Mouse (Mus musculus) embryonic fibroblast, embryonic 13.5 days (primary cell): ENCODE results near the gene Lrba. TPM values are rescaled to one million over a fixed set of nuclear protein-coding genes. Genes with fewer than 3 reads are reported as not detected.

Experiments used
- H3K27ac ChIP-seq: 2 replicates; pipeline ENCODE4 v1.5.1; 2012; ENCODE audit warnings: low read length, control low read depth, inconsistent platforms; ENCODE audit not compliant: insufficient read depth
- H3K4me1 ChIP-seq: 2 replicates; pipeline ENCODE4 v1.6.1; 2011; ENCODE audit warnings: low read length; ENCODE audit not compliant: control insufficient read depth, insufficient read depth
- H3K4me3 ChIP-seq: 2 replicates; pipeline ENCODE4 v1.5.1; 2011; ENCODE audit warnings: mild to moderate bottlenecking, control low read depth, low read length; ENCODE audit not compliant: insufficient read depth
- CTCF ChIP-seq: IDR thresholded peaks from 2 replicates; pipeline ENCODE4 v1.5.1; 2011; ENCODE audit warnings: mild to moderate bottlenecking, control low read depth, low read length, moderate library complexity, borderline replicate concordance; ENCODE audit not compliant: insufficient read depth
- POLR2A ChIP-seq: IDR thresholded peaks from 2 replicates; pipeline ENCODE4 v1.6.1; 2011; ENCODE audit warnings: low read depth, mild to moderate bottlenecking, control low read depth, low read length, moderate library complexity
- polyA plus RNA-seq: library from polyadenylated mRNA; stranded (reverse); fragments of >200 nt; gene quantifications from 2 replicates; pipeline ENCODE4 v1.2.4, GENCODE M21; 2011; ENCODE audit warnings: low read depth; ENCODE audit not compliant: missing spikeins, insufficient read length

The Lrba gene
- polyA plus RNA-seq, 1 experiment, result 17.8 TPM

- no peak for TF ChIP-seq CTCF
- TF ChIP-seq POLR2A, result no peak
- Histone ChIP-seq H3K27ac (no peak overlapping the region), H3K4me1 (no peaks in the 10 kb centered on the region), H3K4me3 (no peak overlapping the region)
Measured at GRCm38 (mm10) chr3:86328531-86328930, 104.1 kb downstream of the Lrba start.

DNA sequence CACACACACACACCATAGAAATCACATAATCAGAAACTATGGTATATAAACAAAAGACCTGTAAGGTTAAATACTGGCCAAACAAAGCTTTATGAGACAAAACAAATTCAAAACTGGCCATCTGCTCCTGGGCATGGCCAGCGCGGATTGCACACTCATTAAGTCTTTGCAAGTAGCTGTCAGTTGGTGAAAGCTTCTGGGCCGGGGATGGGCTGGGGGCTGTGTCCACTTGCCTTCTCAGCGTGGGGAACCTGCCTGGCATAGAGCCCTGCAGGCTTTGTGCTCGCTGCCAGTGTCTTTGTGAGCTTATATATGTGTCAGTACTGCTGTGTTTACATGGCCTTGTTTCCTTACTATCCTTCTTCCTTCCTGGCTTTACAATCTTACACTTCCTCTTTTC lies 118.8 kb downstream of the Lrba start:
- TF ChIP-seq CTCF, result no peak
- TF ChIP-seq POLR2A, result no peak
- Histone ChIP-seq H3K4me1 (no peaks in the 10 kb centered on the region), H3K27ac (no peak overlapping the region), H3K4me3 (no peak overlapping the region)

DNA sequence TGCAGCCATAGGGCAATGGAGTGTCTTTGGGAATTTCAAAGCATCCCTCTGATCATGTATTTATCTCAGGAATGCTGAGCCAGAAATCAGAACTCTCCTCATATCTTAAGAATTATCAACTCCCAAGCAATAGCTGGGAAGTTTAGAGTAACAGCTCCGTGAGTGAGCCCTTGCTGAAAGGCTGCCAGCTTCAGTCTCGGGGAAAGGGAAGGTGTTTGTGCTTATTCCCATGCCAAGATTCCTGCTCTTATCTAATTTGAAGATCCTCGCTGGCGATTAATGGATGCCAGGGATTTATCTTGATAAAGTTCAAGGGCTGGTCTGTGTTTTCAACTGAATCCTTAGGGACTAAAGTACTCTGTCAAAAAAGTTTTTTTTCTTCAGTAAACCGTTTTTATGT lies 138.0 kb downstream of the Lrba start:
- H3K4me1 ChIP-seq, result no peaks in the 10 kb centered on the region
- H3K4me3 ChIP-seq, result no peak overlapping the region
- no peak overlapping the region for H3K27ac ChIP-seq
- TF ChIP-seq POLR2A (no peak), CTCF (no peak)

- H3K4me1 ChIP-seq, result no peaks in the 10 kb centered on the region
- no peak overlapping the region for H3K27ac ChIP-seq
- TF ChIP-seq CTCF (no peak), POLR2A (no peak)
Measured at GRCm38 (mm10) chr3:86371466-86371865, 147.0 kb downstream of the Lrba start.

DNA sequence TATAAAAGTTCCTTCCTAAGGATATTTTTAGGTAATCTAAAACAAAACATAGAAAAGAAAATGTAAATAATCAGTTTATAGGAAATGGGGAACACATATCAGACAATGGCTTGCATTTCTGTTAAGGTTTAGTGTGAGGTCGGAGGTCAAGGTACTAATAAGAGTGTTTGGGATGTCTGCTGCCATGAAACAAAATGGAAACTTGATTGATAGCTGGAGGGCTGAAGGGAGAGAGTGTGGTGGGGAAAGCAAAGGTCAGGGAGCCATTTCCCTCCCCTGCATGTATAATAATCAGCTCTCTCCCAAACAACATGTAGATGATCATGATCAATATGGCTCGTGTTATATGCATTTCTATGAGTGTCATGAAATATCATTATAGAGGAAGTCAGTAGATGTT lies 150.8 kb downstream of the Lrba start:
- TF ChIP-seq CTCF (no peak), POLR2A (no peak)
- Histone ChIP-seq H3K4me1 (no peaks in the 10 kb centered on the region), H3K4me3 (no peak overlapping the region), H3K27ac (no peak overlapping the region)

More at GRCm38 (mm10) chr3:86371466-86371865, 147.0 kb downstream of the Lrba start:
- H3K4me3 ChIP-seq, result no peak overlapping the region

DNA sequence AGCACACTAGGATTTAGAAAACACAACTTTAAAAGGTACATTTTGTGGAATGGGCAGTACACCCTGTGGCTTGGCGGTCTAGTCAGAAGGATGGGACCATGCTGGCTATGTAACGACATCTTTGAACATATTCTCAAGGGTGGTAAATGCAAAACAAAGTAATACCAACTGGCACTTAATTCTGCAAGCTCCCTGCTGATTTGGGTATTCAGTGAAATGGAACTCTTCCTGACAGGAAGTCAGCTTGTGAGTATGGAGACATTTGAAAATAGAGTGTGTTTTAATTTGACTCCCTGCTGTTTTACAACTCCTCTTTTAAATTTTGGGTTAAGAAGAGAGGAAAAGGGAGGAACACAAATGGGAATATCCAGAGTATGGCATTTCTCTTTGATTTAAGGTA lies 158.1 kb downstream of the Lrba start:
- H3K4me1 ChIP-seq, result no peaks in the 10 kb centered on the region
- TF ChIP-seq POLR2A (no peak), CTCF (no peak)
- no peak overlapping the region for H3K4me3 ChIP-seq
- no peak overlapping the region for H3K27ac ChIP-seq

DNA sequence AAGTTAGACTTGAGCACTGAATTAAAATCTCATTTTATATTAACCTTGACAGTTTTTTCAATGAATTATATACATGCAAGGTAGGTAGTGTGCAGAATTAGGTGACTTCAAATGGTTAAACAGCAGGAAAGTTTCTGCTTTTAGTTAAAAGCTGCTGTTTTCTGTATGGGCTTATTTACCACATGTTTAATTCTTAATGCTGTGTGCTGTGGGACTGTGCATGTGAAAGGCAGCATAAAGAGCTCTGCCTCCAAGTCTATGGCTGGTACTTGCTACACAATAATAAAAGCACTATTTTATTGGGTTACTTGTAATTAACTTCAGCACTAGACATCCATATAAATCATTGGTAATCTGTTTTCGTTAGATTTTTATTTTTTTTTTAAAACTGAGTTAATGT lies 160.6 kb downstream of the Lrba start:
- Histone ChIP-seq H3K27ac (no peak overlapping the region), H3K4me3 (no peak overlapping the region), H3K4me1 (no peaks in the 10 kb centered on the region)
- TF ChIP-seq CTCF (no peak), POLR2A (no peak)

- H3K4me3 ChIP-seq, result no peak overlapping the region
- H3K27ac ChIP-seq, result no peak overlapping the region
- no peaks in the 10 kb centered on the region for H3K4me1 ChIP-seq
- TF ChIP-seq CTCF (no peak), POLR2A (no peak)
Measured at GRCm38 (mm10) chr3:86386246-86386645, 161.8 kb downstream of the Lrba start.

GRCm38 (mm10) chr3:86423828-86424227 lies 199.3 kb downstream of the Lrba start:
- TF ChIP-seq CTCF (no peak), POLR2A (no peak)

GRCm38 (mm10) chr3:86426733-86427132 lies 202.3 kb downstream of the Lrba start:
- no peak for TF ChIP-seq POLR2A

More at GRCm38 (mm10) chr3:86423828-86424227, 199.3 kb downstream of the Lrba start:
- Histone ChIP-seq H3K4me1 (no peaks in the 10 kb centered on the region), H3K4me3 (no peak overlapping the region), H3K27ac (no peak overlapping the region)

DNA sequence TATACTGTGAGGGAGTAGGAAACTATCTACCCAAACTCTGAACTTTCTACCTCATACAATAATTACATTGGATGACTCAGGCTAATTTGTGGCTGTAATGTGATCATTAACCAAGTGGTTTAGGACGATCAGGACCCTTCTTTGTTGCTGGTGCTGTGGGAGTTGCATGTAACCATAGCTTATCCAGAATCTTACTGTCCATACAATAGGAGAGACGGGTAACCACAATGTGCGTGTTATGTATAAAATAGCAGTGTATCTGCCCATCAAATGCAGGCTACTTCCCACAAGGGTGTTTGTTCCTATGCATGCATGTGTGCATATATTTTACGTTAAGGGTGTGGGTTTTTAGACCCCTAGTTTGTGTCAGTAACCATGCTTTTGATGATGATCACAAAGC lies 219.0 kb downstream of the Lrba start:
- no peak overlapping the region for H3K27ac ChIP-seq
- H3K4me3 ChIP-seq, result no peak overlapping the region
- H3K4me1 ChIP-seq, result no peaks in the 10 kb centered on the region
- TF ChIP-seq CTCF (no peak), POLR2A (no peak)

More at GRCm38 (mm10) chr3:86426733-86427132, 202.3 kb downstream of the Lrba start:
- Histone ChIP-seq H3K4me1 (no peaks in the 10 kb centered on the region), H3K4me3 (no peak overlapping the region), H3K27ac (no peak overlapping the region)

- Histone ChIP-seq H3K4me1 (peaks cover 3% of the 10 kb centered on the region; the same call in 1 of the 2 replicates), H3K4me3 (no peak overlapping the region), H3K27ac (no peak overlapping the region)
- no peak for TF ChIP-seq CTCF
- no peak for TF ChIP-seq POLR2A
Measured at GRCm38 (mm10) chr3:86451211-86451610, 226.7 kb downstream of the Lrba start.
